Comparison of ENCODE assay signal across 25 mouse cellular contexts in the genomic region with DNA sequence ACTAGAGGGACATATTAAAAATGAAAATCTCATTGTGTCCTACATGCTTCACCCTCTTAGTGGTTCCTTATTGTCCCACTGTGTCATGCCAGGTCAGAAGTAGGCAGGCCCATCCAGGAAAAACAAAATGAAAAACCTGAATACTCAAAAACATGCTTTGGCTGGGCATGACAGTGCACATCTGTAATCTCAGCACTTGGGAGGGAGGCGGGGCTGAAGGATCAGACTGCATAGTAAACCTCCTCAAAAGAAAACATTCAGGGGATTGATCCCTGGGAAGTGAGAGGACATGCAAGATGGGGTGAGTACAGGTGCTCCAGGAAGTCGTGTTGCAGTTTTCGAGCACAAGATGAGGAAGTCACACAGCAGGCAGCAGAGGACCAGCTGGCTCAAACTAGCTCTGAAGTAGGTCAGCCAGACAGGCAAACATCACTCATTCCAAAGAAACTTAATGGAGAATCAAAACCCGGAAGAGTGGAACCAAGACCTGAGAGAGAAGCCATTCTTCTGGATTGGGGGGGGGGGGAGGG. TPM values are rescaled to one million over a fixed set of nuclear protein-coding genes. Genes with fewer than 3 reads are reported as not detected.
A peak's percentile ranks its signal among the peaks of the same experiment; 100 is the strongest.
DNase-seq lines count a peak whose midpoint lies in the region; ATAC-seq and TF ChIP-seq lines count a peak whose summit lies in the region.
"Had no signal": no experiment of that assay in that cellular context is flagged by ENCODE, and none has a peak within 500 bp of the region (broad histone marks: within the 10 kb centered on the region; RNA-seq: fewer than 3 reads in every experiment).

No protein-coding gene starts in this region.

- peak overlapping the region; percentile 98 for H3K9ac ChIP-seq in liver, embryonic 14.5 days (replicated peaks)
- no peak overlapping the region for H3K9ac ChIP-seq in lung, postnatal 0 days (replicated peaks; ENCODE audit: low read depth)
- H3K9ac ChIP-seq: forebrain, postnatal 0 days; heart, embryonic 12.5 days; midbrain, embryonic 13.5 days; neural tube, embryonic 15.5 days; stomach, embryonic 15.5 days had no signal

- H3K36me3 ChIP-seq in liver, embryonic 14.5 days (replicated peaks; ENCODE audit: control insufficient read depth, insufficient read depth, low read depth): peaks cover 50% of the 10 kb centered on the region
- H3K36me3 ChIP-seq in lung, postnatal 0 days (ENCODE audit: insufficient read depth, low read length): peaks cover 38% of the 10 kb centered on the region

- peak overlapping the region; percentile 99 for H3K27ac ChIP-seq in liver, embryonic 14.5 days
- no peak overlapping the region for H3K27ac ChIP-seq in lung, postnatal 0 days (ENCODE audit: low read length)
- H3K27ac ChIP-seq: hindbrain, embryonic 10.5 days; left cerebral cortex, adult 2 months; limb, embryonic 10.5 days; macrophage; midbrain, embryonic 13.5 days; neural tube, embryonic 15.5 days; stomach, embryonic 15.5 days had no signal

- DNase-seq in cerebellum, postnatal 25 days: peak; percentile 22 to 46
- DNase-seq in cerebellum, adult 9-11 months: no peak
- peak; percentile 17 for DNase-seq in A20 (ENCODE audit: low read depth, low spot score)
- DNase-seq in c-Kit-positive CD71-positive TER-119-positive erythroid progenitor cells, embryonic 14.5 days (ENCODE audit: low spot score): peak; percentile 56
- peak; percentile 57 to 65 (median 63) for DNase-seq in liver, embryonic 14.5 days (ENCODE audit: low read depth in 3 of 3, low spot score in 3 of 3)
- DNase-seq in embryo, embryonic 11 days: no peak
- no peak for DNase-seq in thymus, postnatal 25 days
- DNase-seq in lung, postnatal 0 days (ENCODE audit: low spot score): no peak
- DNase-seq: adrenal gland, postnatal 36 days; cerebellum, postnatal 14 days; forebrain, postnatal 0 days; lung, adult 2 months; right cerebral cortex, postnatal 4 days; thymus, adult 2 months had no signal

- peaks cover 29 to 33% of the 10 kb centered on the region in 2 experiments for H3K4me1 ChIP-seq in liver, embryonic 14.5 days (replicated peaks; ENCODE audit: control insufficient read depth in 2 of 2, insufficient read depth in 2 of 2, low read length in 1 of 2)
- peaks cover 3% of the 10 kb centered on the region; the same call in 1 of the 2 replicates for H3K4me1 ChIP-seq in lung, postnatal 0 days (ENCODE audit: insufficient read depth, low read depth, low read length)

- peak overlapping the region; percentile 63 to 93 for H3K4me3 ChIP-seq in liver, embryonic 14.5 days (ENCODE audit: insufficient read depth in 1 of 2, low read depth in 2 of 2, low read length in 2 of 2)
- no peak overlapping the region for H3K4me3 ChIP-seq in lung, postnatal 0 days (ENCODE audit: low read depth, low read length)
- H3K4me3 ChIP-seq: heart, embryonic 12.5 days; hindbrain, embryonic 10.5 days; left cerebral cortex, adult 2 months; limb, embryonic 10.5 days; midbrain, embryonic 13.5 days; myocyte; neural tube, embryonic 15.5 days; stomach, embryonic 15.5 days had no signal

- H3K4me2 ChIP-seq in liver, embryonic 14.5 days (ENCODE audit: low read depth): peak overlapping the region; percentile 88
- H3K4me2 ChIP-seq in lung, postnatal 0 days (replicated peaks; ENCODE audit: low read depth, low read length): no peak overlapping the region
- H3K4me2 ChIP-seq: heart, embryonic 12.5 days; midbrain, embryonic 13.5 days; neural tube, embryonic 15.5 days; stomach, embryonic 15.5 days had no signal

- no peak for TF ChIP-seq EP300 in liver, embryonic 14.5 days (IDR thresholded peaks at IDR 0.05; ENCODE audit: low read depth)
- TF ChIP-seq EP300 in lung, postnatal 0 days (IDR thresholded peaks at IDR 0.05): no peak

- peak; percentile 12; the same call in 1 of the 2 replicates for ATAC-seq in liver, embryonic 14.5 days (ENCODE audit: insufficient read depth)
- ATAC-seq in lung, postnatal 0 days: no peak
- ATAC-seq: forebrain, postnatal 0 days; midbrain, embryonic 13.5 days had no signal

- TF ChIP-seq CTCF in liver, embryonic 14.5 days (IDR thresholded peaks at IDR 0.05; ENCODE audit: low read depth): no peak
- no peak for TF ChIP-seq CTCF in lung, postnatal 0 days (IDR thresholded peaks at IDR 0.05)

- H3K27me3 ChIP-seq in liver, embryonic 14.5 days (ENCODE audit: control insufficient read depth, insufficient read depth, low read length): no peaks in the 10 kb centered on the region
- H3K27me3 ChIP-seq in lung, postnatal 0 days (replicated peaks; ENCODE audit: insufficient read depth, low read length): no peaks in the 10 kb centered on the region
- H3K27me3 ChIP-seq: CH12.LX; heart, embryonic 12.5 days; midbrain, embryonic 13.5 days; neural tube, embryonic 15.5 days; stomach, embryonic 15.5 days had no signal

- no peaks in the 10 kb centered on the region for H3K9me3 ChIP-seq in liver, embryonic 14.5 days (ENCODE audit: control insufficient read depth, low read length)
- H3K9me3 ChIP-seq in lung, postnatal 0 days (ENCODE audit: low read length): no peaks in the 10 kb centered on the region
- H3K9me3 ChIP-seq: heart, embryonic 12.5 days; hindbrain, embryonic 10.5 days; limb, embryonic 10.5 days; midbrain, embryonic 13.5 days; neural tube, embryonic 15.5 days; stomach, embryonic 15.5 days had no signal

- WGBS in liver, embryonic 14.5 days (ENCODE audit: insufficient replicate concordance): 56% methylated on average over 4 of the region's 4 CpGs
- WGBS in lung, postnatal 0 days: 70% methylated on average over 4 of the region's 4 CpGs

RNA-seq across cellular contexts. Expression of gene Bsdc1, which starts 3.0 kb away (rescaled TPM):
- 30.5 and 34.7 TPM in 2 replicates for polyA plus RNA-seq in liver, embryonic 14.5 days (2012; rRNA removed)
- 52.1 and 52.4 TPM in 2 replicates for polyA plus RNA-seq in liver, embryonic 14.5 days (2014; fragmentation: Nextera tagmentation; extraction: Ambion mirVana)
- polyA plus RNA-seq in lung, postnatal 0 days (2015; fragmentation: Nextera tagmentation; extraction: Ambion mirVana): 29.0 TPM in 2 replicates

RNA-seq across cellular contexts. Expression of gene Zbtb8b, which starts 23.7 kb away (rescaled TPM):
- polyA plus RNA-seq in liver, embryonic 14.5 days (2012; rRNA removed): 0.31 and 0.39 TPM in 2 replicates
- 0.80 and 0.91 TPM in 2 replicates for polyA plus RNA-seq in liver, embryonic 14.5 days (2014; fragmentation: Nextera tagmentation; extraction: Ambion mirVana)
- 1.8 and 2.8 TPM in 2 replicates for polyA plus RNA-seq in lung, postnatal 0 days (2015; fragmentation: Nextera tagmentation; extraction: Ambion mirVana)
- polyA plus RNA-seq: macrophage had no signal

RNA-seq across cellular contexts. Expression of gene Tssk3, which starts 26.5 kb away (rescaled TPM):
- not detected in 2 replicates for polyA plus RNA-seq in liver, embryonic 14.5 days (2012; rRNA removed)
- polyA plus RNA-seq in liver, embryonic 14.5 days (2014; fragmentation: Nextera tagmentation; extraction: Ambion mirVana): not detected in 2 replicates
- 0.11 and 0.12 TPM in 2 replicates for polyA plus RNA-seq in lung, postnatal 0 days (2015; fragmentation: Nextera tagmentation; extraction: Ambion mirVana)
- polyA plus RNA-seq: heart, embryonic 12.5 days; hindbrain, embryonic 10.5 days; kidney, embryonic 14.5 days; limb, embryonic 10.5 days; macrophage; myocyte; stomach, embryonic 15.5 days; thymus, adult 2 months had no signal

RNA-seq across cellular contexts. Expression of gene Fam229a, which starts 26.6 kb away (rescaled TPM):
- polyA plus RNA-seq in liver, embryonic 14.5 days (2012; rRNA removed): 0.40 and 0.54 TPM in 2 replicates
- polyA plus RNA-seq in liver, embryonic 14.5 days (2014; fragmentation: Nextera tagmentation; extraction: Ambion mirVana): 0.37 and 0.44 TPM in 2 replicates
- polyA plus RNA-seq in lung, postnatal 0 days (2015; fragmentation: Nextera tagmentation; extraction: Ambion mirVana): 0.89 and 2.5 TPM in 2 replicates
- polyA plus RNA-seq: kidney, embryonic 14.5 days; limb, embryonic 10.5 days; macrophage; midbrain, embryonic 13.5 days had no signal

RNA-seq across cellular contexts. Expression of gene Marcksl1, which starts 49.0 kb away (rescaled TPM):
- polyA plus RNA-seq in liver, embryonic 14.5 days (2012; rRNA removed): 30.6 and 34.8 TPM in 2 replicates
- polyA plus RNA-seq in liver, embryonic 14.5 days (2014; fragmentation: Nextera tagmentation; extraction: Ambion mirVana): 38.2 and 42.0 TPM in 2 replicates
- 175 and 224 TPM in 2 replicates for polyA plus RNA-seq in lung, postnatal 0 days (2015; fragmentation: Nextera tagmentation; extraction: Ambion mirVana)

Comparison
In these comparisons a context has a peak if more than half of its experiments do, and no peak if none do; other contexts are left out.
1. DNase-seq: peak in cerebellum, postnatal 25 days (2 of 2), A20 (single experiment), c-Kit-positive CD71-positive TER-119-positive erythroid progenitor cells, embryonic 14.5 days (single experiment) and liver, embryonic 14.5 days (3 of 3); none in cerebellum, adult 9-11 months (single experiment), embryo, embryonic 11 days (single experiment), thymus, postnatal 25 days (single experiment) and lung, postnatal 0 days (single experiment).